Mouse (Mus musculus): Measurements from ENCODE around the gene 1700003E16Rik. TPM values are rescaled to one million over a fixed set of nuclear protein-coding genes. Genes with fewer than 3 reads are reported as not detected.

1700003E16Rik gene
- polyA plus RNA-seq, 1 experiment from 2014 or later: 3.3 TPM

DNA sequence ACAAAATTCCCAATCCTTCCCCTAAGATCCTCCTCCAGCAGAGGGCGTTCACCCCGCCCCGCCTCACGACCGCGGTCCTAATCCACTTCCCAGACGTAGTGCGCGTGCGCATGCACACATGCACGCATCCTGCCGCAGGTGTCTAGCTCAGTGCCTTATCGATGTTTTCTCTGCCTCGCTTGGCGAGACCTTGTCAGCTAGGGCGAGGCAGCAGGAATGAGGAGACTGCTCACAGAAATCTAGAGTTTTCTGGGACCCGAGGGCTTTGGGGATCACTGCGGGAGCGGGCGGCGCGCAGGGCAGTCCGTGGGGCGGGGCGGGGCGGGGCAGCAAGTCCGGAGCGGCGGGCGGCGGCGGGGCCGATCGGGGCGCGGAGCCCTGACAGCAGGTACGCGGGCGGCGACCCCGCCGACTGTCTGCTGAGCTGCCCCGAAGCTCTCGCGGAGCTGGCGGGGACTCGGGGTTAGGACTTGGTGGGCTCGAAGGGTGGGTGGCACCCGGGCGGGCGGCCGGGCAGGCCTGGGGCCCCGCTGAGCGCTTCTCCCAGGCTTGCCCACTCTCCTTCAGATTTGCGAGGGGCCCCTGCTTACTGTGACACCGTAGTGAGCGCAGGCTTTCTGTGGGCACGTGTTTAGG lies 9.5 kb downstream of the 1700003E16Rik start, which contains the start of gene Dctn1:
Gene Dctn1 (plus strand): TSS at position 314 of the 636 bp plus-strand sequence.
- WGBS: under 1% methylated on average over 53 of the region's 58 CpGs
- H3K4me3 ChIP-seq: peak within 1 kb of the TSS; percentile 85
- H3K36me3 ChIP-seq: no peaks in the 10 kb centered on the region
- ATAC-seq (ENCODE audit: low read depth): peak; percentile 84
- peak within 1 kb of the TSS; percentile 90 for H3K9ac ChIP-seq
- peak within 1 kb of the TSS; percentile 93 for H3K27ac ChIP-seq (replicated peaks)
- H3K9me3 ChIP-seq: no peaks in the 10 kb centered on the region
- peaks cover 29% of the 10 kb centered on the region for H3K27me3 ChIP-seq
- peaks cover 67% of the 10 kb centered on the region for H3K4me1 ChIP-seq (replicated peaks)
- H3K4me2 ChIP-seq: peak within 1 kb of the TSS; percentile 88

DNA sequence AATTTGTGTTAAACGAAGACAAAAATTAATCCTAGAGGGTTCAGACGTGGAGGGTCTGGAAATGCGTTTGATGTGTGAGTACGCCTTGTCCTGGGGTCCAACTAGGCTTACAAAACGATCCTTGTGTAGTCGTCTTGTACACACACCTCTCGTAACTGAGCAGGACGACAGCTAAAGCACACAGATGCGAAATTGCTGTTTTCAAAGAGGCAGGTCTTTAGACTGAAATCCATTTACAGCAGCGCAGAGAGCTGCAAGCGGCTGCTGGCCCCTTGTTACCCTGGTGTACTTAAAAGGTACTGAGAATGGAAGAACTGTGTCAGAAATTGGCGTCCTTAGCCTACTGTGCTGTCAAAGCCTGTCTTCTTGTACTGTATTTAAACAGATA lies 10.0 kb downstream of the 1700003E16Rik start:
- peaks cover 24% of the 10 kb centered on the region for H3K27me3 ChIP-seq
- H3K9me3 ChIP-seq: no peaks in the 10 kb centered on the region
- peak overlapping the region; percentile 85 for H3K4me3 ChIP-seq
- peak; percentile 7; the same call in 1 of the 2 replicates for ATAC-seq (ENCODE audit: low read depth)
- under 1% methylated on average over 12 of the region's 12 CpGs for WGBS
- peak overlapping the region; percentile 90 for H3K9ac ChIP-seq
- peak overlapping the region; percentile 93 for H3K27ac ChIP-seq (replicated peaks)
- H3K4me1 ChIP-seq (replicated peaks): peaks cover 72% of the 10 kb centered on the region
- H3K4me2 ChIP-seq: peak overlapping the region; percentile 88
- no peaks in the 10 kb centered on the region for H3K36me3 ChIP-seq

GRCm38 (mm10) chr6:83169872-83170271 lies 13.7 kb downstream of the 1700003E16Rik start:
- H3K9me3 ChIP-seq: no peaks in the 10 kb centered on the region
- WGBS: 81% methylated on average over 5 of the region's 5 CpGs
- ATAC-seq (ENCODE audit: low read depth): no peak
- H3K4me3 ChIP-seq: no peak overlapping the region
- no peaks in the 10 kb centered on the region for H3K27me3 ChIP-seq
- H3K27ac ChIP-seq (replicated peaks): no peak overlapping the region
- no peaks in the 10 kb centered on the region for H3K36me3 ChIP-seq
- H3K4me1 ChIP-seq (replicated peaks): peaks cover 78% of the 10 kb centered on the region
- H3K9ac ChIP-seq: no peak overlapping the region
- no peak overlapping the region for H3K4me2 ChIP-seq

- WGBS: 80% methylated on average over 5 of the region's 5 CpGs
- H3K9me3 ChIP-seq: no peaks in the 10 kb centered on the region
- no peaks in the 10 kb centered on the region for H3K27me3 ChIP-seq
- H3K9ac ChIP-seq: peak overlapping the region; percentile 67
- no peak overlapping the region for H3K27ac ChIP-seq (replicated peaks)
- H3K4me2 ChIP-seq: peak overlapping the region; percentile 51
- peaks cover 73% of the 10 kb centered on the region for H3K4me1 ChIP-seq (replicated peaks)
- no peak for ATAC-seq (ENCODE audit: low read depth)
- peaks cover 4% of the 10 kb centered on the region; the same call in 1 of the 2 replicates for H3K36me3 ChIP-seq
- H3K4me3 ChIP-seq: peak overlapping the region; percentile 35
Observed at GRCm38 (mm10) chr6:83171063-83171462, 14.9 kb downstream of the 1700003E16Rik start.

GRCm38 (mm10) chr6:83172240-83172920 lies 16.2 kb downstream of the 1700003E16Rik start:
- 61% methylated on average over 9 of the region's 9 CpGs for WGBS
- no peaks in the 10 kb centered on the region for H3K27me3 ChIP-seq
- peak overlapping the region; percentile 35 for H3K4me3 ChIP-seq
- peaks cover 7% of the 10 kb centered on the region; the same call in 1 of the 2 replicates for H3K36me3 ChIP-seq
- peak overlapping the region; percentile 71 for H3K27ac ChIP-seq (replicated peaks)
- peak overlapping the region; percentile 51 for H3K4me2 ChIP-seq
- ATAC-seq (ENCODE audit: low read depth): peak; percentile 82; the same call in 1 of the 2 replicates
- H3K9me3 ChIP-seq: no peaks in the 10 kb centered on the region
- H3K4me1 ChIP-seq (replicated peaks): peaks cover 62% of the 10 kb centered on the region
- peak overlapping the region; percentile 67 for H3K9ac ChIP-seq

- Histone ChIP-seq H3K4me3 (no peak overlapping the region), H3K4me2 (no peak overlapping the region), H3K4me1 (replicated peaks) (peaks cover 50% of the 10 kb centered on the region), H3K36me3 (peaks cover 7% of the 10 kb centered on the region; the same call in 1 of the 2 replicates), H3K9ac (no peak overlapping the region; the same call in 1 of the 2 replicates), H3K27me3 (no peaks in the 10 kb centered on the region), H3K9me3 (no peaks in the 10 kb centered on the region), H3K27ac (replicated peaks) (no peak overlapping the region)
- 86% methylated on average over 8 of the region's 8 CpGs for WGBS
- no peak for ATAC-seq (ENCODE audit: low read depth)
Observed at GRCm38 (mm10) chr6:83175996-83176395, 19.8 kb downstream of the 1700003E16Rik start.

GRCm38 (mm10) chr6:83179390-83180117 lies 23.4 kb downstream of the 1700003E16Rik start:
- ATAC-seq (ENCODE audit: low read depth): peak; percentile 85
- H3K9ac ChIP-seq: peak overlapping the region; percentile 80
- H3K4me1 ChIP-seq (replicated peaks): peaks cover 25% of the 10 kb centered on the region
- peaks cover 33% of the 10 kb centered on the region for H3K36me3 ChIP-seq
- 16% methylated on average over 12 of the region's 12 CpGs for WGBS
- peak overlapping the region; percentile 49 for H3K4me3 ChIP-seq
- peak overlapping the region; percentile 52 for H3K27ac ChIP-seq (replicated peaks)
- H3K9me3 ChIP-seq: no peaks in the 10 kb centered on the region
- H3K27me3 ChIP-seq: no peaks in the 10 kb centered on the region
- H3K4me2 ChIP-seq: peak overlapping the region; percentile 68

DNA sequence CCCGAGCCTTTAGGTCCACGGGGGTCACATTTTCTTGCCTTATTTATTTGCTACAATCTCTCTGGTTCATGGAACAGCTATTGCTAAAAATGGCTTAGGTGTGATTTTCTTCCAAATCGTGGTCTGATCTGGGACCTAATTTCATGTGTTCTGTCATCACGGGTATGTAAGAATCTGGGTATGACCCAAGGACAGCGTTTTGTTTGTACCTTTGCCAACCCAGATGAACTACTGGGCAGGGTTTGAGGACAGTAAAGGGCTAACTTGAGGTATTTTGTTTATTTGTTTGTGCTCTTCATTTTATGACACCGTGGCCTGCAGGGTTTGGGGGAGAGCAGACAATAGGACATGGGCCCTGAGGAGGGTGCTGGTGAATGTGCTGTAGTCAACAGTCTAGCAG lies 24.4 kb downstream of the 1700003E16Rik start:
- Histone ChIP-seq H3K27me3 (no peaks in the 10 kb centered on the region), H3K9ac (peak overlapping the region; percentile 80), H3K4me3 (peak overlapping the region; percentile 49), H3K9me3 (no peaks in the 10 kb centered on the region), H3K27ac (replicated peaks) (no peak overlapping the region), H3K4me2 (peak overlapping the region; percentile 68), H3K36me3 (peaks cover 34% of the 10 kb centered on the region), H3K4me1 (replicated peaks) (peaks cover 34% of the 10 kb centered on the region)
- WGBS: 79% methylated on average over 6 of the region's 6 CpGs
- no peak for ATAC-seq (ENCODE audit: low read depth)

- Histone ChIP-seq H3K9ac (peak overlapping the region; percentile 90; the same call in 1 of the 2 replicates), H3K4me2 (no peak overlapping the region), H3K27me3 (no peaks in the 10 kb centered on the region), H3K36me3 (peaks cover 43% of the 10 kb centered on the region), H3K4me1 (replicated peaks) (peaks cover 57% of the 10 kb centered on the region), H3K27ac (replicated peaks) (peak overlapping the region; percentile 92; the same call in 1 of the 2 replicates), H3K4me3 (no peak overlapping the region), H3K9me3 (no peaks in the 10 kb centered on the region)
- no peak for ATAC-seq (ENCODE audit: low read depth)
- 85% methylated on average over 3 of the region's 3 CpGs for WGBS
Observed at GRCm38 (mm10) chr6:83184858-83185435, 28.7 kb downstream of the 1700003E16Rik start.

- no peaks in the 10 kb centered on the region for H3K27me3 ChIP-seq
- H3K36me3 ChIP-seq: peaks cover 55% of the 10 kb centered on the region
- peak overlapping the region; percentile 90 for H3K9ac ChIP-seq
- ATAC-seq (ENCODE audit: low read depth): peak; percentile 96
- peak overlapping the region; percentile 70 for H3K4me2 ChIP-seq
- H3K4me1 ChIP-seq (replicated peaks): peaks cover 44% of the 10 kb centered on the region
- 6% methylated on average over 25 of the region's 25 CpGs for WGBS
- peak overlapping the region; percentile 59 for H3K4me3 ChIP-seq
- H3K27ac ChIP-seq (replicated peaks): peak overlapping the region; percentile 92
- H3K9me3 ChIP-seq: no peaks in the 10 kb centered on the region
Observed at GRCm38 (mm10) chr6:83185895-83186861, 30.0 kb downstream of the 1700003E16Rik start.

- peak overlapping the region; percentile 90 for H3K9ac ChIP-seq
- H3K36me3 ChIP-seq: peaks cover 63% of the 10 kb centered on the region
- peaks cover 44% of the 10 kb centered on the region for H3K4me1 ChIP-seq (replicated peaks)
- ATAC-seq (ENCODE audit: low read depth): 0 out of 2 replicates have a peak, but pooled peaks have one; percentile 6
- H3K4me2 ChIP-seq: peak overlapping the region; percentile 70
- peak overlapping the region; percentile 59 for H3K4me3 ChIP-seq
- H3K27ac ChIP-seq (replicated peaks): peak overlapping the region; percentile 92
- 55% methylated on average over 2 of the region's 2 CpGs for WGBS
- H3K9me3 ChIP-seq: no peaks in the 10 kb centered on the region
- H3K27me3 ChIP-seq: no peaks in the 10 kb centered on the region
Observed at GRCm38 (mm10) chr6:83186946-83187345, 30.7 kb downstream of the 1700003E16Rik start.
